Mouse (Mus musculus): Measurements from ENCODE around the gene Hsd3b2.
"Not testable (repeated sequence)": the region's sequence is repeated elsewhere in the genome, so short reads cannot be mapped to it uniquely, and the experiment has no call there.

Hsd3b2 gene

DNA sequence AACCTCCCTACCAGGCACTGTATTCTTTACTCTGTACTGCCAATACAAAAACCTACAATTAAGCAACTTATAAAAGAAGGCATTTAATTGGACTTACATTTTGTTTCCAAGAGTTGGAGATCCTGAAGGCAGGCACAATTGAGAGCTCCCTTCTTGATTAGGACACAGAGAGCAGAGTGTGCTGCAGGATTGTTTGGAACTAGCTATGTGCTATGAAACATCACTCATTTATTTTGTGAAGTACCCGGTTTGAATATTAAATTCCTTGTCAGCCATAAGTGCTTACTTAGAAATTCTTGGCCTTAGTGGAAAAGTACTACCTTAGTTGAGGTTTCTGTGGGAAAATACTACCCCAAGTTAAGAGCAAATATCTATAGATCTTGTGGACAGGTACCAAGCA is at the start of gene Hsd3b2:
TSS of gene Hsd3b2 (minus strand) at position 168 of the 400 bp plus-strand sequence.
- no peak for DNase-seq

DNA sequence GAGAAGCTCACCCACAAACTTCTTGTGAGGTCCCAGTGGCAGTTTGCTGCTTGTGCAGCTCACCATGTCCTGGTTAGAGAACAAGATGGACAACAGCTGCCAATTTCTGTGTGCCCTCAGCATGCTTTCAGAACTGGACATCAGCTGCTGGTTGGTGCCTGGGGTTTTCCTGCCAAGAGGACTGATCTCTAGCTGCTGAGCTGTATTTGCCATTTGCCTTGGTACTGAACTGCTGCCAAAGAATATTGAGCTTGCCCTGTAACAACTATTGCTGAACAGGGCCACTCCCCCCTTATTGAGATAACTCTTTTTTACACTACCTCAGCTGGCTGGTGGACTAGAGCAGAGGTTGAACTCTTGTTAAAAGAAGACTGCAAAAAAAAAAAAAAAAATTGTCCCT is 39.8 kb upstream of the Hsd3b2 start:
- DNase-seq = no peak

DNA sequence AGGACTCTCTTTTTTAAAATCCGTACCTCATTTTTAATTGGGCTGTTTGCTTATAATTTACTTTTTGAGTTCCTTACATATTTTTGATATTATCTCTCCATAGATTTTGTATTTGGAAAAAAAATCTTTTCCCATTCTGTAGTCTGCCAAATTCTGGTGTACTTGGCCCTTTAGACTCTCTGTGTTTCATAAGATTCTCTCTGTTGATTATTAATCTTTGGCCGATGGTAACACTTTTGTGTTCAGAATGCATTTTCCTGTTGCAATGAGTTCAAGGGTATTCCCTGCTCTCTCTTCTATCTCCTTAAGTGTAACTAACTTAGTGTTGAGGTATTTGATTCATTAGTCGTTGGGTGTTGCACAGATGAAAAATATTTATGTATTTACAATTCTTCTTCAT is 32.5 kb upstream of the Hsd3b2 start:
- DNase-seq = no peak

DNA sequence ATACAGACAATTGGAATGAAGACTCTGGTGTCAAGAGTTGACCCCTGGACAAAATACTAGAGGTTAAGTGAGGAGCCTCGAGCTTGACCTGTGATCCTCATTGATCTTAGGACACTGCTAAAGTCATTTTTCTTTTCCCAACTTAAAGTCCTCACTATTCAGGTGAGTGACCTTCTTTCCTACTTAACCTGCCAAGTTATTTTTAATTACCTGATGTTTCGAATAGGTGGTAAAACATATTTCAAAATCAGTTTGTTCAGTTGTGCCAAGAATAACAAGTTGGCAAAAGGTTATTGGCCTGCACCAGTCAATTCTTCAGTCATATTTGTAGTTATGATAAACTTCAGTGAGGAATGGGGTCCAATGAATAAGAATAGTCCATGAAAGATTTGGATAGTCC is 27.8 kb upstream of the Hsd3b2 start:
- DNase-seq = no peak

- not testable (repeated sequence) for DNase-seq
Observed at GRCm38 (mm10) chr3:98741043-98741442, 16.7 kb upstream of the Hsd3b2 start.

DNA sequence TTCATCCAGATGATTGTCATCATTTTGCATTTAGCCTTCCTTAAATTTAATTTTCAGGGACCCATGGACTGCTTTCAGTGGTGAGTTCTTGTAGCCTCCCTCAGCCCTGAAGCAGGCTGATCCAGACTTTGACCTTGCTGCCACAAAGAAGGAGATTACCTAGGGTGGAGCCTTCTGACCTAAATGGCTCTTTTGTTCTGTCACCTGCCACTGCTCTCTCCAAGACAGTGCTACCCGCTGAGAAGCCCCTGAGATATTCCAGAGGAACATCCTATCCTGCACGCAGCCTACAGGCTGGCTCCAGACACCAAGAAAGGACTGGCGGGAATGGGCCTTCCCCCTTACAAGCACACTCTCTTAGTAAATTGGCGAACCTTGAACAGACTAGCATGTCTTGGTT is 10.0 kb upstream of the Hsd3b2 start:
- DNase-seq = no peak

DNA sequence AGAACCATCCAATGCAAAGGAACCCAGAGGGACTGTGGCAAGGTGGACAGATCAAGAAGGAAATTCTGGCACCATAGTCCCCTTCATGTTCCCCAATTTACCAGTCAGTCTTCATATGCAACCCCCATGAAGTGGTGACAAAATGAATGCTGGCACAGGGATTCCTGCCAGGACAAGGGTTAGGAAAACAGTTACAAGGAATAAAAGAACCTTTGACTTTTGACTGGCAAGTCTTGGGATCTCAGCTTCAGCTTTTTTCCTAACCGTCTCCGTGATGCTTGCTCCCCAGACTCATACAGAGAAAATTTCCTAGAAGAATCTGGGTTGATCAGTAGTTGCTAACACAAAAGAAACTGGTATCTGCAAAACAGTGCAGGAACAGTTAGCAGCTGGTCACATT is 9.4 kb upstream of the Hsd3b2 start:
- DNase-seq = no peak

GRCm38 (mm10) chr3:98726281-98726680 is 1.9 kb upstream of the Hsd3b2 start:
- no peak for DNase-seq

DNA sequence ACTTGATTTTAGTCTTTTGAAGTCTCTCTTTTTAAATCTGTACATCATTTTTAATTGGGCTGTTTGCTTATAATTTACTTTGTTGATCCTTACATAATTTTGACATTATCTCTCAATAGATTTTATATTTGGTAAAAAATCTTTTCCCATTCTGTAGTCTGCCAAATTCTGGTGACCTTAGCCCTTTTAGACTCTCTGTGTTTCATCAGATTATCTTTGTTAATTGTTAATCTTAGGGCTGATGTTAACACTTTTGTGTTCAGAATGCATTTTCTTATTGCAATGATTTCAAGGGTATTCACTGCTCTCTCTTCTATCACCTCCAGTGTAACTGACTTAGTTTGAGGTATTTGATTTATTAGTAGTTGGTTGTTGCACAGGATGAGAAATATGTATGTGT is 3.6 kb downstream of the Hsd3b2 start:
- DNase-seq = no peak

- DNase-seq = no peak
Observed at GRCm38 (mm10) chr3:98682401-98682800, 41.9 kb downstream of the Hsd3b2 start.

DNA sequence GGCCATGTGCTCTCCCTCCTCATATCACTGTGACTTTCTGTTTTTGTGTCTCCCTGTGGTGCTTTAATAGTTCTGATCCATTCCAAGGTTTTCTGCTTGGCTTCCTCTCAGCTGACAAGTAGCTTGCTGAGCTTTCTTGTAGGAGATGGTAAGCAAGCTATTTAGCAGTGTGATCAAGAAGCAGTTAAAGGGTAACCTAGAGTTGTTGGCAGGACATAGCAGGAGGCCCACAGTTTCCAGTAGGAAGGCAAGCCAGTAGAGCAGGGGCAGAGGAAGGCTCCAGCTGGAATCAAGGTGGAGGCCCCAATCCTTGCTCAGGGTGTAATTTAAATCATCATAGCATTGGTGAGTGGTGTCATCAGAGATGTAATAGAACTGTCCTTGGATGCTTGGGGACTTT is 43.6 kb downstream of the Hsd3b2 start:
- no peak for DNase-seq

Data from retina, postnatal 1 day (tissue).